Mouse (Mus musculus) liver (tissue): ENCODE results near the gene Fadd.

Experiments used
- DNase-seq: peaks from one replicate; pipeline ENCODE4 v3.0.0-alpha.2; 2020; ENCODE audit warnings: mixed read lengths

Gene Fadd

GRCm38 (mm10) chr7:144582284-144582980 lies at the start of gene Fadd:
Fadd (minus strand) TSS chr7:144582463.
- DNase-seq, result peak; percentile 90

- DNase-seq, result no peak
Measured at GRCm38 (mm10) chr7:144630622-144631021, 48.4 kb upstream of the Fadd start.

- no peak for DNase-seq
Measured at GRCm38 (mm10) chr7:144628334-144628915, 46.2 kb upstream of the Fadd start.

- DNase-seq, result no peak
Measured at GRCm38 (mm10) chr7:144627606-144628333, 45.5 kb upstream of the Fadd start.

GRCm38 (mm10) chr7:144626042-144626441 lies 43.8 kb upstream of the Fadd start:
- no peak for DNase-seq

GRCm38 (mm10) chr7:144620721-144621681 lies 38.7 kb upstream of the Fadd start:
- DNase-seq, result no peak

GRCm38 (mm10) chr7:144620315-144620714 lies 38.1 kb upstream of the Fadd start:
- DNase-seq, result no peak

GRCm38 (mm10) chr7:144615343-144615742 lies 33.1 kb upstream of the Fadd start:
- no peak for DNase-seq

- DNase-seq, result no peak
Measured at GRCm38 (mm10) chr7:144612829-144613228, 30.6 kb upstream of the Fadd start.

- DNase-seq, result no peak
Measured at GRCm38 (mm10) chr7:144612351-144612750, 30.1 kb upstream of the Fadd start.

- no peak for DNase-seq
Measured at GRCm38 (mm10) chr7:144611595-144611994, 29.3 kb upstream of the Fadd start.

- DNase-seq, result no peak
Measured at GRCm38 (mm10) chr7:144609568-144609967, 27.3 kb upstream of the Fadd start.

- DNase-seq, result no peak
Measured at GRCm38 (mm10) chr7:144607862-144608261, 25.6 kb upstream of the Fadd start.

GRCm38 (mm10) chr7:144604735-144605134 lies 22.5 kb upstream of the Fadd start:
- DNase-seq, result no peak

GRCm38 (mm10) chr7:144604291-144604690 lies 22.0 kb upstream of the Fadd start:
- no peak for DNase-seq

GRCm38 (mm10) chr7:144600333-144600900 lies 18.2 kb upstream of the Fadd start:
- DNase-seq, result no peak

GRCm38 (mm10) chr7:144589508-144589907 lies 7.2 kb upstream of the Fadd start:
- no peak for DNase-seq

GRCm38 (mm10) chr7:144587291-144587690 lies 5.0 kb upstream of the Fadd start:
- DNase-seq, result peak; percentile 30

- DNase-seq, result peak; percentile 72
Measured at GRCm38 (mm10) chr7:144585648-144586047, 3.4 kb upstream of the Fadd start.

GRCm38 (mm10) chr7:144583619-144584018 lies 1.4 kb upstream of the Fadd start:
- peak; percentile 63 for DNase-seq

GRCm38 (mm10) chr7:144581559-144582283 lies 542 bp downstream of the Fadd start:
- peak; percentile 87 for DNase-seq

- no peak for DNase-seq
Measured at GRCm38 (mm10) chr7:144577876-144578275, 4.4 kb downstream of the Fadd start.
